In genomic region chr8:86820756-86821201, GRCm38 (mm10) we compare ENCODE assay signal across 8 mouse cellular contexts.
DNase-seq lines count a peak whose midpoint lies in the region; ATAC-seq lines count a peak whose summit lies in the region.

No protein-coding gene starts in this region.

- H3K9ac ChIP-seq in forebrain, embryonic 16.5 days (replicated peaks; ENCODE audit: low read depth, low read length): no peak overlapping the region

- 10% methylated on average over 3 of the region's 3 CpGs for WGBS in forebrain, embryonic 10.5 days
- WGBS in forebrain, embryonic 16.5 days: 11% methylated on average over 3 of the region's 3 CpGs

- no peak overlapping the region for H3K27ac ChIP-seq in forebrain, embryonic 10.5 days
- no peak overlapping the region for H3K27ac ChIP-seq in forebrain, embryonic 16.5 days (ENCODE audit: low read length)

- peaks cover 17% of the 10 kb centered on the region for H3K4me1 ChIP-seq in forebrain, embryonic 10.5 days
- H3K4me1 ChIP-seq in forebrain, embryonic 16.5 days (replicated peaks; ENCODE audit: control insufficient read depth, insufficient read depth, low read length): no peaks in the 10 kb centered on the region

- H3K4me3 ChIP-seq in forebrain, embryonic 10.5 days: no peak overlapping the region
- no peak overlapping the region for H3K4me3 ChIP-seq in forebrain, embryonic 16.5 days (replicated peaks; ENCODE audit: low read length)

- no peak overlapping the region for H3K4me2 ChIP-seq in forebrain, embryonic 16.5 days (ENCODE audit: low read length)

- no peaks in the 10 kb centered on the region for H3K9me3 ChIP-seq in forebrain, embryonic 10.5 days
- no peaks in the 10 kb centered on the region for H3K9me3 ChIP-seq in forebrain, embryonic 16.5 days (ENCODE audit: control insufficient read depth, low read length)

- H3K27me3 ChIP-seq in forebrain, embryonic 10.5 days (ENCODE audit: poor library complexity, severe bottlenecking): no peaks in the 10 kb centered on the region
- no peaks in the 10 kb centered on the region for H3K27me3 ChIP-seq in forebrain, embryonic 16.5 days (replicated peaks; ENCODE audit: control insufficient read depth, insufficient read depth, low read length)

- ATAC-seq in forebrain, embryonic 16.5 days: no peak

- H3K36me3 ChIP-seq in forebrain, embryonic 10.5 days (replicated peaks): no peaks in the 10 kb centered on the region
- no peaks in the 10 kb centered on the region for H3K36me3 ChIP-seq in forebrain, embryonic 16.5 days (ENCODE audit: control insufficient read depth, insufficient read depth)

- peak; percentile 46 for DNase-seq in forebrain, embryonic 10.5 days (ENCODE audit: extremely low spot score, low spot score)
- DNase-seq in urinary bladder, postnatal 25 days (ENCODE audit: low spot score): peak; percentile 36
- DNase-seq in urinary bladder, postnatal 4 days (ENCODE audit: low spot score in 2 of 2): no peak
- DNase-seq in forelimb bud, embryonic 11.5 days (ENCODE audit: low read depth, low spot score): peak; percentile 81
- peak; percentile 74 for DNase-seq in kidney, postnatal 10 days
- peak; percentile 77 for DNase-seq in lung, postnatal 36 days
- DNase-seq in thymus, postnatal 25 days: peak; percentile 29

Comparison
In these comparisons a context has a peak if more than half of its experiments do, and no peak if none do; other contexts are left out.
1. DNase-seq: peak in forebrain, embryonic 10.5 days (single experiment), urinary bladder, postnatal 25 days (single experiment), forelimb bud, embryonic 11.5 days (single experiment), kidney, postnatal 10 days (single experiment), lung, postnatal 36 days (single experiment) and thymus, postnatal 25 days (single experiment); none in urinary bladder, postnatal 4 days (0 of 2).